Mouse (Mus musculus): ENCODE measurements around the gene Gcc1. TPM values are rescaled to one million over a fixed set of nuclear protein-coding genes. Genes with fewer than 3 reads are reported as not detected.

Gene Gcc1
- polyA plus RNA-seq (2016; fragmentation: Nextera tagmentation; extraction: Ambion mirVana) = 11.3 and 11.4 TPM in 2 replicates

DNA sequence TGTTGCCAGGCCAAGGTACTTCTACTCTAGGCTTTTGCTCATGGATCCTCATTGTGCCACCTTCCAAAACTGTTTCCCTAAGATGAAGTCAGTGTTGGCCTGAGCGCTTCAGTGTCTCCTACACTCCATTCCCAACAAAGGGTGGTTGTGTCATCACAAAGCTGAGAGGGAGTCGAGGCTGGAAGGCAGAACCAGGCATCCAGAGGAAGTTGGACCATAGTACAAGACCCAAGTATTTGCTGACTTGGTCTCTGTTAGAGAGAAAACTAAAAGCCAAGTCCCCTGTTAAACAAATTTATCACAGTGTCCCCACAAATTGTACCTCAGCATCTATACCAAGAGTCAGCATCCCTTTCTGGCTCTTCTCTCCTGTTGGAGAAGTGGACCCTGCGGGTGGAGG lies at the start of gene Gcc1:
TSS of gene Gcc1 (minus strand) at position 101 of the 400 bp plus-strand sequence.
- Histone ChIP-seq H3K9me3 (replicated peaks) (no peaks in the 10 kb centered on the region), H3K27me3 (ENCODE audit: low read depth, poor library complexity, severe bottlenecking) (no peaks in the 10 kb centered on the region), H3K4me3 (no peak within 1 kb of the TSS), H3K4me1 (peaks cover 20% of the 10 kb centered on the region), H3K27ac (replicated peaks) (no peak within 1 kb of the TSS), H3K36me3 (peaks cover 25% of the 10 kb centered on the region)
- no peak for DNase-seq (ENCODE audit: low spot score)
- 81% methylated on average over 3 of the region's 3 CpGs for WGBS

DNA sequence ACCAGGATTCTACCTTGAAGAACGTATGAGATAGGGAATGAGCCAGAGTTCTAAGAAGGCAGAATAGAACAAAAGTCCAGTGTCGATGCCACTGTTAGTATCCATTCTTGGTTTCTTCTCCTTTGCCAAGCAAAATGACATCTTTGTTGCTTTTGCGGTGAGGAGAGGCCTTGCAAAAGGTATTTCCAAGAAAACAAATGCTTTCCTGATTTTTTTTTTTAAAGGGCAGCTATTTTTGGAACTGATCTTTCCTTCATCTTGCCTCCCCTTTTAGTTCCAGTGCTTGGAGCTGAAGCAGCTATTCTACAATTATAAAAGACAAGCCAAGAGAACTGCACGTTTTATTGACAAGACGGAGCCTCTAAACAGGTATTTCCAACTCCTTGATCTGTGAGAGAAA lies 46.6 kb upstream of the Gcc1 start, which contains the start of gene Snd1:
TSS of gene Snd1 (plus strand) at position 301 of the 400 bp plus-strand sequence.
- 92% methylated on average over 5 of the region's 5 CpGs for WGBS
- no peaks in the 10 kb centered on the region for H3K27me3 ChIP-seq (ENCODE audit: low read depth, poor library complexity, severe bottlenecking)
- peaks cover 10% of the 10 kb centered on the region for H3K4me1 ChIP-seq
- H3K27ac ChIP-seq (replicated peaks) = no peak within 1 kb of the TSS
- DNase-seq (ENCODE audit: low spot score) = no peak
- H3K9me3 ChIP-seq (replicated peaks) = no peaks in the 10 kb centered on the region
- H3K36me3 ChIP-seq = no peaks in the 10 kb centered on the region
- no peak within 1 kb of the TSS for H3K4me3 ChIP-seq

DNA sequence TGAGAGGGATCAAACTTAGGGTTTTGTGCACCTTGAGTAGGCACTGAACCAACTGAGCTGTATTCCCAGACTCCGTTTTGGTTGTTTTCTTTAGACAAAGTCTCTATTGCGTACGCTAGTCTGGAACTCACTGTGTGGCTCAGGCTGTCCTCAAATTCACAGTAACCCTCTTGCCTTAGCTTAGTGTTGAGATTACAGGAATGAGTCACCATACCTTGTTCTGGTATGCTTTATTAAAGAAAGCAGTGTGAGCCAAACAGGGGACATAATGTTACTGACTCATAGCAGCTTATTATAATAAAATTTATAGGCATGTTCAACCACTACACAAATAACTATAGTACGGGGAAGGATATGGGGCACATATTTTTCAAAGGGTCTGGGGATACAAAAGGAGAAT lies 46.0 kb upstream of the Gcc1 start:
- H3K27ac ChIP-seq (replicated peaks) = no peak overlapping the region
- no peaks in the 10 kb centered on the region for H3K36me3 ChIP-seq
- peaks cover 7% of the 10 kb centered on the region for H3K4me1 ChIP-seq
- H3K27me3 ChIP-seq (ENCODE audit: low read depth, poor library complexity, severe bottlenecking) = no peaks in the 10 kb centered on the region
- no peak overlapping the region for H3K4me3 ChIP-seq
- no peaks in the 10 kb centered on the region for H3K9me3 ChIP-seq (replicated peaks)
- DNase-seq (ENCODE audit: low spot score) = no peak
- 87% methylated on average over 4 of the region's 4 CpGs for WGBS

DNA sequence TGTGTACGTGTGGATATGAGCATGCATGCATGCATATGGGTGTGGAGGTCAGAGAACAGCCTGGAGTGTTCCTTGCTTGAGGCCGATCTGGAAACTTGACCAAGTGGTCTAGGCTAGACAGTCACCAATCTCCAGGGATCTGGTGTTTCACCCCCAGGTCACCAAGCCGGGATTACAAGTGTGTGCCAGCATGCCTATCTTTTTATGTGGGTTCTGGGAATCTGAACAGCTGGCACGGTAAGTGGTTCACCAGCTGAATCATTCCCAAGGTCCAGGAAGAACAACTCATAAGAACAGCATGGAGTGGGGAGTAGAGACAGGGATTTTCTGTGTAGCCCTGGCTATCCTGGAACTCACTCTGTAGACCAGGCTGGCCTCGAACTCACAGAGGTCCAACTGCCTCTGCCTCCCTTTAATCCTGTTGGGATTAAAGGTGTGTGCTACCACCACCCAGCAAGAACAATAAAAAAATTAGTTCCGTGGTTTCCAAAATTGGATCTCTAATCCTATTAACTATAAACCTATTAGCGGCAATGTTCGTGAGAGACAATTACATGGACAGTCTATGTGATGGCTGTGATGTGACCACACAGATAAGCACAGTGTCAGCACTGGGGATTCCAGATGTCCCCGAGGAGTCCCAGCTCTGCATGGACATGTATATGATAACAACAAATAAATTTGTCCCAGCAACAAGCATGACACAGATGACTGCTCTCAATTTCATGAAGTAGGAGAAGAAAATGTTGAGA lies 43.3 kb upstream of the Gcc1 start:
- WGBS = 86% methylated on average over 9 of the region's 9 CpGs
- H3K27me3 ChIP-seq (ENCODE audit: low read depth, poor library complexity, severe bottlenecking) = no peaks in the 10 kb centered on the region

DNA sequence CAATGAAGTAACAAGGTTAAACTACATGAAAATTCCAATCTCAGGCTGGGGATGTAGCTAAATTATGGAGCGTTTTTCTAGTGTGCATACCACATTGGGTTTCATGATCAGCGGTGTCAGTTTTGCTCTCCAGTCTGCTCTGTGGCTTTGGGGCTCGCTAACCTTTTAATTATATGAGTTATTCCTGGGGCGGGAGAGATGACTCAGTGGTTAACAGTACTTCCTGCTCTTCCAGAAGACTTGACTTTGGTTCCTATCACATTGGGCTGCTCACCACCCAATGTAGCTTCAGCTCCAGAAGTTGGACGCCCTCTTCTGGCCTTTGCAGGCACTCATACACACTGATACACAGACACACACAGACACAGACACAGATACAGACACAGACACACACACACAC lies 42.4 kb upstream of the Gcc1 start:
- Histone ChIP-seq H3K27ac (replicated peaks) (no peak overlapping the region), H3K4me3 (no peak overlapping the region), H3K36me3 (no peaks in the 10 kb centered on the region), H3K9me3 (replicated peaks) (no peaks in the 10 kb centered on the region), H3K4me1 (no peaks in the 10 kb centered on the region), H3K27me3 (ENCODE audit: low read depth, poor library complexity, severe bottlenecking) (no peaks in the 10 kb centered on the region)
- 78% methylated on average over 5 of the region's 5 CpGs for WGBS
- DNase-seq (ENCODE audit: low spot score) = no peak

More for the DNA sequence above, 43.3 kb upstream of the Gcc1 start:
- no peak for DNase-seq (ENCODE audit: low spot score)
- H3K4me1 ChIP-seq = no peaks in the 10 kb centered on the region
- no peaks in the 10 kb centered on the region for H3K9me3 ChIP-seq (replicated peaks)
- no peak overlapping the region for H3K27ac ChIP-seq (replicated peaks)
- no peak overlapping the region for H3K4me3 ChIP-seq
- H3K36me3 ChIP-seq = no peaks in the 10 kb centered on the region

DNA sequence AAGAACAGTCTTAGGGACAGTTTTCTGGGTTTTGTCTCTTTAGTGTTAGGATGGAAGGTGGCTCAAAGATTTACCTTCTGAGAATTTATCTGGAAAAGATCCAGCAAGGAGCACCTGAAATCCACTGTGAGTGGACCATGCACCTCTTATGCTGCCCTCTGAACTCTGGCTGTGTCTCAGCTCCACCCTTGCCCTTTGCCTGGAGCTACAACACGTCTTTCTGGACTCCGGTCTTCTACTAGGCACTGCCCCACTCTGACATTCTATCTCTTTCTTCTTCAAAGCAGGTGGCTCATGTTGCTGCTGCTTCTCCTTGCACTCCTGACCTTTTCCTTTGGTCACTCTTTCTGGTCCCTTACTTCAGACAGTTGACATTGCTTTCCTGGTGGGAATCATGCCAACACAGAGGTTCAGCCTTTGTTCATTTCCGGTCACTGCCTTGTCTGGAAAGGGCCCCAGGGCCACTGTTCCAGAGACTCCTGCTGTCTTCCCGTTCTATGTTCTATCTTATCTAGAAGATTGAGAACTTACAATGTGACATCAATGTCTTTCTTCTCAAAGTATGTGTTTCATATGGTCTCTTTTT lies 41.9 kb upstream of the Gcc1 start:
- DNase-seq (ENCODE audit: low spot score) = no peak
- Histone ChIP-seq H3K9me3 (replicated peaks) (no peaks in the 10 kb centered on the region), H3K27me3 (ENCODE audit: low read depth, poor library complexity, severe bottlenecking) (no peaks in the 10 kb centered on the region), H3K4me1 (no peaks in the 10 kb centered on the region), H3K36me3 (no peaks in the 10 kb centered on the region), H3K4me3 (no peak overlapping the region), H3K27ac (replicated peaks) (no peak overlapping the region)
- 80% methylated on average over 4 of the region's 4 CpGs for WGBS

DNA sequence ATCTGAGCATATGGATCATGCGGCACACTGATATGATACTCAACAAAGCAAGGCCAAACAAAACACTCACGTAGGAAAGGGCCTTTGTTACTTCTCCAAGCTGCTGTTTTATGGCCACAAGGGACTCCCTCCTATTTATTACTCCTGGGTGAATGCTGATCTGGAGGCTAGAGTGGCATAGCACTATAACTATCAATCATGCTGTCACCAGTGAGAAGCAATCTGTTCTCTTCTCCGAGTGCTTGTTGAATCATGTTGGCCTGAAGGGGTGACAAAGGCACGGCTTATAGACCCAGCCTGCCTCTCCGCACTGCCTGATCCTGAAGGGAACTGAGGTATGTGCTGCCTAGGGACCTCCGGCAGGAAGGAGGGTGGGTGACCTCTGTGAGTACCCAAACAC lies 36.4 kb upstream of the Gcc1 start:
- Histone ChIP-seq H3K27ac (replicated peaks) (no peak overlapping the region), H3K9me3 (replicated peaks) (no peaks in the 10 kb centered on the region), H3K4me3 (no peak overlapping the region), H3K27me3 (ENCODE audit: low read depth, poor library complexity, severe bottlenecking) (no peaks in the 10 kb centered on the region), H3K4me1 (no peaks in the 10 kb centered on the region), H3K36me3 (no peaks in the 10 kb centered on the region)
- 80% methylated on average over 6 of the region's 6 CpGs for WGBS
- DNase-seq (ENCODE audit: low spot score) = no peak

DNA sequence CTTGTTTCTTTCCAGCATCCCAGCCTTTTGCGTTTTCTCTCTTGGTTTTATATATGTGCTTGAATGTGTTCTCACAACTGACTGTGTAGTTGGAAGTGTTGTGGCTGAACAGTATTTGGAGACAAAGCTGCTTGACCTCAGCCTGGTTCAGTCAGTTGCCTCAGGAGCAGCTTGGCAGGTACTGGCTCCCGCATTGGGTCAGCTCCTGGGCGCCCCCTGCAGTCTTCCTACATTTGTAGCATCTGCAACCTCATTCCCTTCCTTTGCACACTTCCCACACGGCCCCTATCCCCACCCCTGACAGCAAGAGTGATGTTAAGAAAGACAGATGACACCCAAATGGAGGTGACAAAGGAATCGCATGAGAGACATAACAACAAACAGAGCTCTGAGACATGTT lies 32.3 kb upstream of the Gcc1 start:
- H3K4me1 ChIP-seq = no peaks in the 10 kb centered on the region
- H3K9me3 ChIP-seq (replicated peaks) = no peaks in the 10 kb centered on the region
- 8% methylated on average over 5 of the region's 5 CpGs for WGBS
- no peaks in the 10 kb centered on the region for H3K27me3 ChIP-seq (ENCODE audit: low read depth, poor library complexity, severe bottlenecking)
- DNase-seq (ENCODE audit: low spot score) = peak; percentile 53
- no peak overlapping the region for H3K27ac ChIP-seq (replicated peaks)
- H3K4me3 ChIP-seq = no peak overlapping the region
- H3K36me3 ChIP-seq = no peaks in the 10 kb centered on the region

DNA sequence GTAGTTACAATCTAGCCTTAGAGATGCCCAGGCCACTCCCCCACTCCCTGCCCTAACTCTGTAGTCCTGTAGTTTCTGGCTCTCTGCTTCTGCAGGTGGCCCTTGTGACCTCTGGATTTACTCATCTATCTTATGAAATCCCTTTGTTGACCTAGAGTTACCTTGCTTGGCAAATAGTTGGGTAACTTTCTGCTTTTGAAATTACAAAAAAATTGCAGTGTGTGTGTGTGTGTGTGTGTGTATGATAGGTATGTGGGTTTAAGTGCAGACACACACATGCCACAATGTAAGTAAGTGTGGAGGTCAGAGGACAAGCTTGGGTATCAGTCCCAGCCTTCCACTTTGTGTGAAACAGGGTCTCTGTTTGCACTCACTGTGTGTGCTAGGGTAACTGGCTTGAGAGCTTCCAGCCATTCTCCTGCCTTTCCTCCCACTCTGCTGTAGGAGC lies 31.1 kb upstream of the Gcc1 start:
- no peak for DNase-seq (ENCODE audit: low spot score)
- no peaks in the 10 kb centered on the region for H3K9me3 ChIP-seq (replicated peaks)
- H3K36me3 ChIP-seq = no peaks in the 10 kb centered on the region
- no peaks in the 10 kb centered on the region for H3K27me3 ChIP-seq (ENCODE audit: low read depth, poor library complexity, severe bottlenecking)
- no peaks in the 10 kb centered on the region for H3K4me1 ChIP-seq
- no peak overlapping the region for H3K4me3 ChIP-seq
- no peak overlapping the region for H3K27ac ChIP-seq (replicated peaks)

DNA sequence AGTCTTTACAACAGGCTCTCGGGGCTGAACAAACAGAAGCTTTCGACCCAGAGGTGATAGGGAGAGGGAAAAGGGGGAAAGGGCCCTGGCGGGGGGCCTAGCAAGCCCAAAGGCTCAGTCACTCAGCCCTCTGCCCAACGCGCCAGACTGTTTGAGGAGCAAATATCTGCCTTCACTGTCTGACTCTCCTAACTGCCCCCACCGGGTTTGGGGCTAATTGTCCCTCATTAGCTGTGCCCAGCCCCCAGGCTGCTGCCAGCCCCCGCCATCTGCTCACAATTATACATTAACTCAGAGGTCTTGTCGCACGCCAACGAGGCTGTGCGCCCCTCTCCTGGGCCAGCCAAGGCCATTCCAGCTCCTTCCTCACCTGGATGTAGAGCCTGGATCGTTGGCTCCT lies 22.8 kb upstream of the Gcc1 start:
- Histone ChIP-seq H3K4me1 (no peaks in the 10 kb centered on the region), H3K36me3 (no peaks in the 10 kb centered on the region), H3K4me3 (no peak overlapping the region), H3K27ac (replicated peaks) (no peak overlapping the region), H3K27me3 (ENCODE audit: low read depth, poor library complexity, severe bottlenecking) (peaks cover 42% of the 10 kb centered on the region), H3K9me3 (replicated peaks) (no peaks in the 10 kb centered on the region)
- 6% methylated on average over 12 of the region's 12 CpGs for WGBS
- DNase-seq (ENCODE audit: low spot score) = no peak

DNA sequence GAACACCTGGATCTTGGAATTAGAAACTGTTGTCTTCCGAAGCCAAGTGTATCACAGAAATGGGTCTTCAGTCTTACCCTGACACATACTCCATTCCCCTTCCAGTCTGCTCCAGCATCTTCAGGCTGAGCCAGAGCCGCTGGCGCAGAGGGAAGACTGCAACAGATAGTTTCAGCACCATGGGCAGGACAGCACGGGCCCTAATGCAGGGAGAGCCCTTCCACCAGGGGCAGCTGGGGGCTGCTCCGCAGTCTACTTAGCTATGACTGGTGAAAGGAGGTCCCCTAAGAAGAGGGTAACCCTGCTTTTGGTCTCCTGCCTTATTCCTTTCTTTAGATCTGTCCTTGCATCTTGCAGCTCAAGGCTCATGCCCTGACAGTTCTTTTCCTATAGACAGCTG lies 22.3 kb upstream of the Gcc1 start:
- no peak for DNase-seq (ENCODE audit: low spot score)
- no peaks in the 10 kb centered on the region for H3K9me3 ChIP-seq (replicated peaks)
- H3K4me3 ChIP-seq = no peak overlapping the region
- H3K27ac ChIP-seq (replicated peaks) = no peak overlapping the region
- H3K27me3 ChIP-seq (ENCODE audit: low read depth, poor library complexity, severe bottlenecking) = peaks cover 42% of the 10 kb centered on the region
- no peaks in the 10 kb centered on the region for H3K4me1 ChIP-seq
- 17% methylated on average over 5 of the region's 5 CpGs for WGBS
- H3K36me3 ChIP-seq = no peaks in the 10 kb centered on the region

DNA sequence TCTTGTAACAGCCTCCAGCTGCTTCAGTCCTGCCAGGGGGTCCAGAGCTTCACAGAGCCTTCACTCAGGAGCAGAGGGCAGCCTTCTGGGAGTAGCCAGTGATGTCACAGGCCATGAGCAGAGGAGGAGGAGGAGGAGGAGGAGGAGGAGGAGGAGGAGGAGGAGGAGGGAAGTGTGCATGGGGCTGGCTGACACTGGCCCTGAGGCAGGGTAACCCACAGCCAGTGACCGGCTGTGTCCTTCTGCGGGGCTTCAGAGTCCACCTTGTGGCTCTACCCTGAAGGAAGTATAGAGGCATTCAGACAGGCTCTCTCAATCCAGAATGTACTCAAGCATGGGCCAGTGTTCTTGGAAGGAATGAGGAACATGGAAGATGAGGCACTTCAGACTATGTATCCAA lies 21.1 kb upstream of the Gcc1 start, which contains the start of gene Pax4:
TSS of gene Pax4 (minus strand) at position 101 of the 400 bp plus-strand sequence.
- Histone ChIP-seq H3K4me3 (no peak within 1 kb of the TSS), H3K27ac (replicated peaks) (no peak within 1 kb of the TSS), H3K27me3 (ENCODE audit: low read depth, poor library complexity, severe bottlenecking) (peaks cover 42% of the 10 kb centered on the region), H3K4me1 (no peaks in the 10 kb centered on the region), H3K36me3 (no peaks in the 10 kb centered on the region), H3K9me3 (replicated peaks) (no peaks in the 10 kb centered on the region)
- no peak for DNase-seq (ENCODE audit: low spot score)
- 93% methylated on average over 2 of the region's 2 CpGs for WGBS

DNA sequence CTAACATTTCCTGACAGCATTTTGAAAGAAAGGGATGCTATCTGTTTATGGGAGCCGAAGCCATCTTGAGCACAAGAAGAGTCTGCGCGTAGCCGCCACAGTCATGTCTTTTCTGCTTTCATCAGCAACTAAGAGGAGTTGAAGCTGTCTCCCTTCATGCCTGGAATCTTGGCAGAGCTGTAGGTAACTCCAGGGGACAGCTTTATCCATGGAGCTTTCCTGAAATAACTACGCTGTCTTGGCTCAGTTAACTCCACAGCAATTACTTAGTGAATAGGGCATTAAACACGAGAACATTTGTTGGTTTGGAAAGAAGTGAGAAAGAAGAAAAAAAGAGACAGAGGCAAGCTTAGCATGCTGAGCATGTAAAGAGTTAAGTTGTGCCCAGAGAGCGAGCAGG lies 19.7 kb upstream of the Gcc1 start:
- WGBS = 88% methylated on average over 7 of the region's 7 CpGs
- no peaks in the 10 kb centered on the region for H3K4me1 ChIP-seq
- DNase-seq (ENCODE audit: low spot score) = no peak

More for the DNA sequence above, 19.7 kb upstream of the Gcc1 start:
- no peak overlapping the region for H3K27ac ChIP-seq (replicated peaks)
- peaks cover 39% of the 10 kb centered on the region for H3K27me3 ChIP-seq (ENCODE audit: low read depth, poor library complexity, severe bottlenecking)
- no peak overlapping the region for H3K4me3 ChIP-seq
- no peaks in the 10 kb centered on the region for H3K36me3 ChIP-seq
- H3K9me3 ChIP-seq (replicated peaks) = no peaks in the 10 kb centered on the region

All from midbrain, embryonic 10.5 days (tissue).